Mouse (Mus musculus) cerebellum, adult (tissue): ENCODE measurements around the gene Tns4.

Experiments
- ATAC-seq: cut with Nextera tagmentation; 2 replicates; pipeline ENCODE4 v1.9.2; 2017; ENCODE audit warnings: mild to moderate bottlenecking, moderate library complexity, mixed read lengths; ENCODE audit not compliant: insufficient number of reproducible peaks, low FRiP score, low TSS enrichment

Tns4 gene

DNA sequence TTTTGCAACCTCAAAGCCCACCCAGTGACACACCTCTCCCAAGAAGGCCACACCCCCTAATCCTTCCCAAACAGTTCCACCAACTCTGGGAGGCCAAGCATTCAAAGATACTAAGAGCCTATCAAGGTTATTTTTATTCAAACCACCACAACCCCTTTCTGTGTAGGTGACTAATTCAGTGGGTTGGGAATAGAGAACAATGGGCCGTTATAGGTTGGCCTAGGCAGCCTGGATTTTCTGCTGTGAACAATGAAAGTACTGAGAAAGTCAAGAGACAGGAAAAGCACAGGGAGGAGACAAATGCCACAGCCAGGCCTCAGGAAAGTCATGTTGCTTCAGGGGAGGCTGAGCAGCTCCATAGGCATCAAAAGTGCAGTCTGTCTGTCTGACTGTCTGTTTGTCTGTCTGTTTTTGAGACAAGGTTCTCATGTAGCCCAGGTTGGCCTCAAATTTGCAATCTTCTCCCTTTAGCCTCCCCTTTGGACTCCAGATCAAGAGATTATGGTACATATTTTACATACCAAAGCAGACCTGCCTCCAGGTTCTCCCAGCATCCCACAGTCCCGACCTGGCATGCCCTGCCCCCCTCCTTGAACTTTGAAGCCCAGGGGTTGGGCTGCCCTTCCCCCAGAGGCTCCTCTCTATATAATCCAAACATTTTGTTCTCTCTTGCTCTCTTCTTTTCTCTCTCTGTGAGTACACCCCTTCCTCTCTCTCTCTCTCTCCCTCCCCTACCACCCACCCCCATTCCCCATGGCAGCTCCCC lies 6.0 kb upstream of the Tns4 start:
- no peak for ATAC-seq

DNA sequence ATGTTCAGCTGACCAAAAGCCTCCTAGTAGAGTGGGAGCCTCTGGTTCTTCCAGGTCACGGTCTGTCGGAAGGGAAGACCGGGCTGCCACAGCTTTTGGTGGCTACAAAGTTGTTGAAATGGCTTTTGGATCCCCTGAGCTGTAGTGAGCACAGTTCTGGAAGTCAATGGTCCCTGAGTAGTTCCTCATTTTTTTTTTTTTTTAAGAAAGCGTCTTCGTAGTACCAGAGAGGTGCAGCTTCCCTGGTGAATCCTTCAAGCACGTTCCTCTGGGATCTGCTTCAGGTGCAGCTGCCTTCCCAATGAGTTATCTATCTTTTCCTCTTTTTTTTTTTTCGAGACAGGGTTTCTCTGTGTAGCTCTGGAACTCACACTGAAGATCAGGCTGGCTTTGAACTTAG lies 4.6 kb upstream of the Tns4 start:
- no peak for ATAC-seq

DNA sequence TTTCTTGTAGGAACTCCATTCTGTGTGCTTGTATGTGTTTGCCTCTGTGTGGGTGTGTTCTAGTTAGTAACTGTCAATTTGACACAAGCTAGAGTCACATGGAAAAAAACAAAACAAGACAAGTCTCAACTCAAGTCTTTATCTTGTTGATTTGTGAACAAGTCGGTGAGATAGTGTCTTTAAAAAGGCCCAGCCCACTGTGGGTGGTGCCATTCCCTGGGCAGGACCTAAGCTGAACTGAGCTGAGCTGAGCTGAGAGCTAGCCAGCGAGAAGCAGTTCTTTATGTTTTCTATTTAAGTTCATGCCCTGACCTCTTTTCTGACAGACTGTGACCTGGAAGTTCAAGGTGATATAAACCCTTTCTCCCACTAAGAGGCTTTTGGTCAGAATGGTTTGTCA lies 2.6 kb upstream of the Tns4 start:
- ATAC-seq: no peak

DNA sequence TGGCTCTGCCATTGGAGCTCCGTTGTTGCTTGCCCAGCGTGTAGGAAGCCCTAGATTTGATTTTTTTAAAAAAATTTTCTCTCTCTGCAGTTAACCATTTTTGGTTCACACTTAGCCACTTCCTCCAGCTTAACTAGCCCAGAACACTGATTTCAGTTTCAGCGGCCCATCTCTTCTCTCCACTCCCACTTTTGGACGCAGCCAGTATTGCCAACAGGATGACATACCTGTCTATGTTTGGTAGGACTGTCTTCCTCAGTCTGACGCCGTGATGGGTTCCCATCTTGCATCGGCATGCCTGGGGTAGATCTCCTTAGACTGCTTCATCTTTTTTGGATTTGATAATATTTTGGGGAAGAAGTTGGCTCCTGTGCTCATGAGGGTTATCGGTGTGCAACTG lies 1.3 kb upstream of the Tns4 start:
- ATAC-seq: no peak

DNA sequence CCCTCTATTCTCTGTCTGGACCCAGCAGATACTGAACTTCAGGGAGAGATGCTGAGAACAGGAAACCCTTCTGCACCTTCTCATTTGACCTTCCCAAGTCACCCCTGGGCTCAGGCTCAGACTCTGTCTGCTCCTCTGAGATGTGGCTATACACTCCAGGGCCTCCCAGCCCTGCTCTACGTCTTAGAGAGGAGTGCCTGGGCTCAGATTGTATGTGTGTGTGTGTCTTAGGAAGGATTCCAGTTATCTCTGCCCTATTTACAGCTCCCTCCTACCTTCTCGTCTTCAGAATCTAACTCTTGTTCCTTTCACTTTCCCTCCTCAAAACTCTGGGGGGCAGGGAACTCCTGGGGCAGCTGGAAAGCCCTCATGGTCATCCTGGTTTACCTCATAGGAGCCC lies 620 bp downstream of the Tns4 start:
- no peak for ATAC-seq

DNA sequence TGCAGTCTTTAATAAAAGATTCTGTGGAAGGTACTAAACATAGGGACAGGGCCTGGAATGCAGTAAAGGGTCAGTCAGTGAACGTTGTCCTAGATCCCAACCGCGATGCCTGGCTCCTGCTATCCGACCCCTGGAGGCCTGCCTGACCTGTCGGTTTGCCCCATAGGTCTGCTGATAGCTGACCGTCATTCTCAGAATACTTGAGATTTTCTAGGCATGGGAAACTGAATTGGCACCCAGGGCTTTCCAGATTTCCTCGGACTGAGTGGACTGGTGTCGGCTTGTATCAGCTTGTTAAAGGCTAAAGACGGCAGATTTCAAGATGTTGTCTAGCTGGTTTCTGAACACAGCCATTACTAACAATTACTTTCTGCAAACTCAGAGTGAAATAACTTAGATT lies 4.7 kb downstream of the Tns4 start:
- no peak for ATAC-seq

DNA sequence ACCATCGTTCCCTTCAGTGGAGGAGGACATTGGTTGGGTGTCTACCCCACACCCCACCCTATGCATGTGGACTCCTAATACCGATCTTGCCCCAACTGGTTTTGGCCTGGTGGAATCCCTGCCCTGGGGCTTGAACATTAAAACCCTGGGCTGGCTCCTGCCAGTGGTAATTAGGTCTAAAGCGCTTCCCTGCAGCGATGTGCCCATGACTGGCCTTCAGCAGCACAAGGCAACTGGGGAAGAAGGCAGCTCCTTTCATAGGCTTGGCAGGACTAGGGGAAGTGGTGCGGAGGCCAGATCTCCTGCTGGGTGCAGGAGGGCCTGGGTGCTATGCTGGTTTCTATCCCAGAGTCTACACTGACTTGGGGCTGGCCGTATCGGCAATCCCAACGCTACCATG lies 5.6 kb downstream of the Tns4 start:
- no peak for ATAC-seq

DNA sequence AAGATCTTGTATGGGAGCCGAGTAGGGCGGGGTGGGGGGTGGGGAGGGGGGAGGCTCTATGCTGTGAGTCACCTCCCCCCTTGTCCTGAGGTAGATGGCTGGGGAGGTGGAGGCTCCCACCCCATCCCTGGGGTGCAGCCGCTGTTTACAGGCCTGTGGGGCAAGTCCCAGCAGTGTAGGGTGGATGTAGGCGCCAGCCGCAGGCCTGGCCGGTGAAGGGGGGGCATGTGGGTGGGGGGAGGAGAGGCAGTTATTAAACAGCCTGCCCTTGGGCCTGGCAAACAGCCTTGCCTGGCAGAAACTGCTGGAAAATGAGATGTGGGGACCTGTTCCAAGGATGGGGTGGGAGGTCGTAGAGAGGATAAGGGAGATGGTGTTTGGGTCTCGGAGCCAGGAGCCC lies 7.0 kb downstream of the Tns4 start:
- ATAC-seq: no peak

DNA sequence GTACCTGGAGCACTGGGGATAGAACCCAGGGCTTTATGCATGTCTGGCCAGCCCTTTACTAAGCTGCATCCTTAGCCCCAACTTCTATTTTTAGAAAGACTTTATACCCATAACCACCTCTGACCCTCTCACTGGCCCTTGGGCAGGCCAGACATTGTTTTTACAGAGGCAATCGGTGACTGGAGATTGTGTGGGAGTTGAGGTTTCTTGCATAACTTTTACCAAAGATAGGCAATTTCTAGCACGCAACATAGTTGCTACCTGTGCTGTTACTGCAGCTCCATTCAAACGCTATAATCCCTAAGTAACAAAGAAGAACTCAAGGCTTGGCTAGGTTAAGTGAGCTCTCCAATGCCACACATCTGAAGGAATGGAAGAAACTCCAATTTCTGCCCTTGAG lies 7.5 kb downstream of the Tns4 start:
- no peak for ATAC-seq

DNA sequence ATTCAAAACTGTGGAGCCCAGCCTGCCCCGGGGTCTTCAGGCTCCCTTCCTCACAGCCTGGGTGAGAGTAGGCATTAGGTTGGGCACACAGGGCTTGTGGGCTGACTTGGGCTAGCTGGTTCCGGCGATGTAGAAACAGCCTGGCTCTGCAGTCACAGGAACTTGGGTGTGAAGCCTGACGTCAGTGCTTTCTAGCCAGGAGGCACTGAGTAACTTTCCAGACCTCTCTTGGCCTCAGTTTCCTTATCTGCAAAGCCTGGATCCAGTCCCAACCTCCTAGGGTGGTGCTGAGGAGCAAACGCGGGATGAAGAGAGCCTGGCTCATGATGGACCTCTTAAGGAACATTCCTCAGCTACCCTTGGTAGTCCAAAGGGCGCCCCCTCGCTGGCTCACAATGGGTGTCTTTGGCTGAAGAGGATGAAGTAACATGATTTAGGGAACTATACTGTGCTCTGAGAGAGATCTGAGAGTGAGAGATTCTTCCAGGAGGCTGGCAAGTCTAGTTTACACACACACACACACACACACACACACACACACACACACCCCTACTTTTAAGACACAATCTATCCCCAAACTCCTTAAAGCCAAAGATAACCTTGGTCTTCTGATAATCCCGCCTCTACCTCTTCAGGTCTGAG lies 8.1 kb downstream of the Tns4 start:
- no peak for ATAC-seq

DNA sequence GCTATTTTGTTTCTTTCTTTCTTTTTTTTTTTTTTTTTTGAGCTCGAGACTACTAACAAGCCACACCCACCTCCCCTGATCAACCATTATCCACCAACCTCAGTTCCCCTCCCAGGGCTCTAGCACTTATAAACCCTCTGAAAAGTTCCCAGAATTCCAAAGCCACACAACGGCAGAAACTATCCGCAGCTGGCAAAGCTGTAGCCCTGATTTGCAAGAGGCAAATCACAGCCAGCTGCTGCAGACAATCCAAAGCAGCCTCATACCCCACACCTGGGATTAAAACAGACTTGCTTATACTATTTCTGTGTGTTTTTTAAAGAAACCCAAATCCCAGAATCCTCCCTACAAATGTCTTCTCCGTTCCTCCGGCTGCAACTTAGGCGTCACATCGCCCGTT lies 11.2 kb downstream of the Tns4 start:
- ATAC-seq: no peak

DNA sequence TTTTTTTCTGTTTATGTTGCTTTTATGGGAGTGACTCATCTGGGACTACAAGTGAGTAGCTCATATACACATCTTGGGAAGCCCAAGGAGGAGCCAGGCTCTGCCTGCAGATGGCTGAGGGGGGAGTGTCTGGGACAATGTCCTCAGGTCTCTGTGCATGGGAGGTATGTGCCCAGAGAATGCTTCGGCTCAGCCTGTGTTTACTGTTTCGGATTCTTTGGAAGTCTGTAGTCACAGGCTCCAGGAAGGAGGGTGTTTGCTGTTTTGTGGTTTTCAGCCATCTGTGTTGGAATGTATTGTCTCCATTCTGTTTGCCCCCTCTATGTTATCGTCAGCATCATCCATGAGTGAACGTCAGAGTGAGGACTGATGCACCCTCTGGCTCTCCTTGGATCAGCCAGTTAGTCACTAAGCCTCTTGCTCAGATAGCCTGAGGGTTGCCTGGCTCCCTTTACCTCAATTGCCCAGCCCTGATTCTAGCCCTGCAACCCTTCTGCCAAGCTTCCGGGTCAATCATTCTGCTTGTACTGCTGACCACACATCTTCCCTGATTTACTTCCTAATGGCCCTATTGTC lies 12.3 kb downstream of the Tns4 start:
- ATAC-seq: no peak

DNA sequence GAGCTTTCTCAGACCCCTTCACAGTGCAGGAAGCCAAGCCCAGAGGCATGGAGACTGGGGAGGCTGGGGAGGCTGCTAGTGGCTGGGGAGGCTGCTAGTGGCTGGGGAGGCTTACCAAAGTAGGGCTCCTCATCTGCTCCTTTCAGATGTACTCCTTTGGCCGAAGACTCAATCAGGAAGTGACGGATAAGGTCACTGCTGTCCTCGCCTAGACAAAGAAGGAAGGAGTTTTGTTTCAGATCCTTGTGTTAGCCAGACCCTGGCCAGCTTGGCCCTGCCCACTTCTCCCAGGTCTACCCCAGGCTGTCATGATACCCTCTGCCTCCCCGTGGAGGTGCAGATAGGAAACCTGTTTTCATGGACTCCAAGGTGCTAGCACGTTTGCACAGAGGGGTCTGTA lies 15.3 kb downstream of the Tns4 start:
- no peak for ATAC-seq

DNA sequence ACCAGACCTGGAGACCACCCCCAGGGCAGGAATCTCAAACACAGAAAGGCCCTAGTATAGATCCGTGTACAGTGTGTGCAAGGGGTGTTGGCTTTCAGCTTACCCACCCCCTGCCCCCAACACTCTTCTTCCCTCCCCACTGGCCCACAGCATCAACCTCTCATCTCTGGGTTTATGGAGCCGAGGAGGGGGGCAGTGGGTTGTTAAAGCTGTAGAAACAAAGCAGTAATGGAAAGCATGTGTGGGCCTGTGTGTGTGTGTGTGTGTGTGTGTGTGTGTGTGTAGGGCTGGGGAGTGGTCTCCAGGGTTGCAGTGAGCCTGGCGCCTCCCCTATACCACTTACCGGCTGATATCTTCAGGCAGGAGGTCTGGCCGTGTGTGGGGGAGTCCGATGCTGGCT lies 17.2 kb downstream of the Tns4 start:
- ATAC-seq: no peak

DNA sequence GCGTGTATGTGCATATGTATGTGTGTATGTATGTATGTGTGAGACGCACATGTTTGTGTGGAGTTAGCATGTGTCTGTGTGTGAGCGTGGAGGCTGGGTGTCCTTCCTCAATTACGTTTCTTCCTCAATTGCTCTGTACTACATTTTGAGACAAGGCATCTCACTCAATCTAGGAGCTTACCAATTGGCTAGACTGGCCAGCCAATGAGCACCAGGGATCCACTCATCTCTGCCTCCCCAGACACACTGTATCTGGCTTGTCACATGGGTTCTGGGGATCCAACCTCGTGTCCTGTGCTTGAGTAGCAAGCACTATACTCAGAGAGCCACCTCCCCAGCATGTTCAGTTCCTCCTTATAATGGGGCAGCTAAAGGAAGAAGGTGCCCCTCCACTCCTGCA lies 20.7 kb downstream of the Tns4 start:
- no peak for ATAC-seq

DNA sequence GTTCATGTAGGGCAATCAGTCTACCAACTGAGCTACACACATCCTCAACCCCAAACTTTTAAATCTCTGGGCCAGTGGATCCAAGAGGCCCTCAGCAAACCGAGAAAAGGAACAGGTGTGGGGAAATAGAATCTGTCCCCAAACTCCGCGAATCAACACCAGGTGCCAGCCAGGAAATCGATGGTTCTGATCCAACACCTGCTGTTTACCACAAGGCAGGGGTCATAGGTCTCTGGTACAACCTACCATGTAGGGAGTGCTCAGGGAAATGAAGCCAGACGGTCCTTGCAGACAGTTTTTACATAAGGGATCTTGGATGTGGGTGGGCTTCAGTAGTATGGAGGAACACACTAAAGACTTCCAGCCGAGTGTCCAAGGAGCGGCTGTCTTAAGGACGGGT lies 21.5 kb downstream of the Tns4 start:
- ATAC-seq: no peak

DNA sequence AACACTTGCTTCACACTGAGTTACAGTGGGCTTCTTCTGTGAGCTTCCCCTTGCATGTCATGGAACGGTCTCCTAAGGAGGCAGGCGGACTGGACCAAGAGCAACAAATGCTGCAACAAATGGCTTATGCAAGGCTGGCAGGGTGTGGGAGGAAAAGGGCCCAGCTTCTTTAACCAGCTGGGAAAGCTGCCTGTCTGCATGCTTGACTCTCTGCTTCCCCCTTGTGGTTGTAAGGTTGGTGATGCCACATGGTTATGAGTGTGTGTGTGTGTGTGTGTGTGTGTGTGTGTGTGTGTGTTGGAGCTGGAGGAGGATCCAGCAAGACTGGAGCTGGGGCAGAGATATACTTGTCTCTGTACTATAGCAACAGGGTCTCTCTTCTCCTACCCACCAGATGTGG lies 23.1 kb downstream of the Tns4 start:
- ATAC-seq: no peak

DNA sequence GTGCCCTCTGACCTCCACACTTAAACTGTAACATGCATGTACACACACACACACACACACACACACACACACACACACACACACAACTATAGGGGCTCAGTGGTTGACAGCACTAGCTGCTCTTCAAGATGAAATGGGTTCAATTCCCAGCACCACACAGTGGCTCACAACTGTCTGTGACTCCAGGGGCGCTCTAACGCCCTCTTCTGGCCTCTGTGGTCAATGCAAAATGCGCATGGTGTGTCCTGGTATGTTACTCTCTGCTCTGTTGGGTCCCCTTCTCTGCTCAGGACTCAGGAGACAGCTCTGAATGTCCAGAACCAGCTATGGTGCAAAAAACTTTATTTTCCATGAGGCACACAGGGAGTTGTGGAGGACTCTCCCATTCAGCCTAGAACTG lies 23.8 kb downstream of the Tns4 start:
- ATAC-seq: no peak

DNA sequence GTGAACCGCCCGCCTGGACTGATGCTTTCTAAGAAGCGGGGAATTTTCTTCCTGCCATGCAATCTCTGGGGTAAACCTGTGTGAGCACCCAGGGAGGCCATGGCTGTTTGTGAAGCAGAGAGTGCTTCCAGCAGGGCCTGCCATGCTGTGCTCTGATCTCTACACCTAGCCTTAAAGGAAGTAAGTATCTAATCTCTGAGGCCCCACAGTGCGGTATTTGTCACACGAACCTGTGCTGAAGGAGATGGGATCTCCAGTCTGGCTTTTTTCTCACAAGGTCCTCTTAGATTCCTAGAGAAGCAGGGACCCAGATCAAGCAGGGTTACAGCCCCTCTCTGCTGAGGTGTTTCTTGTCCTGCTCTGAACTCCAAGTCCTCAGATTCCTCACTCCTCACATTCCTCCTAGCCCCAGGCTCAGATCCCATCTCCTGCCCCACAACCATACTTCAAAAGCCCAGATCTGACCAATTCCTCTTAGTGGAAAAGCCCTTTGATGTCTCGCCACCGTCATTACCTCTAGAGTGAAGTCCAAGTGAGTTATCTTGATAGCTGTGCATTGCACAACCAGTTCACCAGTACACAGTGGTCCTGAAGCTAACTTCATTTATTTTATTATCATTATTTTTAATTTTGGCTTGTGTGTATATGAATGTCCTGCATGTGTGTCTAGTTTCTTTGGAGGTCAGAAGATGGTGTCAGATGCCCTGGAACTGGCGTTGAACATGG lies 25.5 kb downstream of the Tns4 start:
- no peak for ATAC-seq

DNA sequence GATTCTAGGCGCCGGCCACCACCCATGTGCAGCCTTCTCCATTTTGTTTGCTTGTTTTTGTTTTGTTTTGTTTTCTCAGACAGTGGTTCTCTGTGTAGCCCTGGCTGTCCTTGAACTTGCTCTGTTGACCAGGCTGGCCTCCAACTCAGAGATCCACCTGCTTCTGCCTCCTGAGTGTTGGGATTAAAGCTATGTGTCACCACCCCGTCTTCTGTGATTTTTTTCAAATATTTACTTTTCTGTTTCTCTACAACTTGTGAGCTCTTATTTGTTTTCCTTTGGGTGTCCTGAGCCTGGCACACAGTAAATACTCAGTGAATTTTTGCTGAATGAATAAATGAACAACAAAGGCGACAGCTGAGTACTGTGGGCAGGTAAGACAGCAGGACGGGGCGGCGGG lies 26.4 kb downstream of the Tns4 start:
- no peak for ATAC-seq

DNA sequence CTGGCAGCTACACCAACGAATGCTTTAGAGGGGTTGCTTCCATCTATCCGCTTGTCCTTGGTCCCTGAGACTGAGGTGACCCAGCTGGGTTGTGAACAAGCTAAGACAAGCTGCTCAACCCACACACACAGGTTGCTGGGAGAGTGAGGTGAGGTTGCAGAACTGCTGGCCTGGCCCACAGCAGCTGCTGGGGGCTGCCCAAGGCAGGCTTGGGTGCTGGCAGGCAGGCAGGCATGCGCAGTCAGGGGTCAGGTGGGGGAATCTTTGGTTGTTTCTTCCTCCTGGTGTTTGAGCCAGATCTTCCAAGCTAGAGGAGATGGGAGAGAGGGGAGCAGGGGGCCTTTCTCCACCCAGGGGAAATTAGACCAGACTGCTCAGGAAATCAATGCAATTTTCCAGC lies 28.7 kb downstream of the Tns4 start:
- no peak for ATAC-seq
